Mouse (Mus musculus) kidney, adult 8-10 months (tissue): ENCODE measurements around the gene Morc4.
A peak's percentile ranks its signal among the peaks of the same experiment; 100 is the strongest.

Experiments
- DNase-seq, 2 experiments: peaks; one replicate each; pipeline ENCODE4 v3.0.0; 2022

The Morc4 gene

GRCm38 (mm10) chrX:139805918-139806317, 65.6 kb downstream of the Morc4 start:
- DNase-seq, result peak in 1 of 2 experiments; percentile 80

GRCm38 (mm10) chrX:139803028-139803427, 68.4 kb downstream of the Morc4 start:
- no peak for DNase-seq

GRCm38 (mm10) chrX:139800406-139800878, 71.0 kb downstream of the Morc4 start, which contains the start of gene Cldn2:
Gene Cldn2 (plus strand): TSS chrX:139800828.
- DNase-seq, result peak in 1 of 2 experiments; percentile 42

GRCm38 (mm10) chrX:139799953-139800352, 71.5 kb downstream of the Morc4 start:
- DNase-seq, result peak in 1 of 2 experiments; percentile 31

GRCm38 (mm10) chrX:139797875-139798274, 73.6 kb downstream of the Morc4 start:
- DNase-seq, result no peak

GRCm38 (mm10) chrX:139796037-139796436, 75.4 kb downstream of the Morc4 start:
- DNase-seq, result no peak

GRCm38 (mm10) chrX:139794072-139794845, 77.2 kb downstream of the Morc4 start:
- no peak for DNase-seq

GRCm38 (mm10) chrX:139785764-139786163, 85.7 kb downstream of the Morc4 start:
- peak; percentile 57 to 58 for DNase-seq

GRCm38 (mm10) chrX:139783045-139783422, 88.4 kb downstream of the Morc4 start:
- DNase-seq, result peak; percentile 57 to 61

- no peak for DNase-seq
Measured at GRCm38 (mm10) chrX:139782278-139783044, 89.0 kb downstream of the Morc4 start, which contains the start of gene Ripply1. Gene Ripply1 (minus strand): TSS chrX:139782353.

GRCm38 (mm10) chrX:139781563-139781962, 89.9 kb downstream of the Morc4 start:
- DNase-seq, result no peak

GRCm38 (mm10) chrX:139780988-139781387, 90.5 kb downstream of the Morc4 start:
- DNase-seq, result no peak

GRCm38 (mm10) chrX:139779401-139779800, 92.1 kb downstream of the Morc4 start:
- DNase-seq, result no peak

- DNase-seq, result no peak
Measured at GRCm38 (mm10) chrX:139778886-139779285, 92.6 kb downstream of the Morc4 start.

GRCm38 (mm10) chrX:139777357-139777756, 94.1 kb downstream of the Morc4 start:
- DNase-seq, result no peak

GRCm38 (mm10) chrX:139775084-139775612, 96.3 kb downstream of the Morc4 start:
- DNase-seq, result no peak

GRCm38 (mm10) chrX:139774309-139775083, 97.0 kb downstream of the Morc4 start:
- DNase-seq, result peak in 1 of 2 experiments; percentile 40
